Mouse (Mus musculus) embryonic fibroblast, embryonic 13.5 days (primary cell): ENCODE results near the gene Foxk1.

Experiments
- CTCF ChIP-seq: IDR thresholded peaks from 2 replicates; pipeline ENCODE4 v1.5.1; 2011; ENCODE audit warnings: mild to moderate bottlenecking, control low read depth, low read length, moderate library complexity, borderline replicate concordance; ENCODE audit not compliant: insufficient read depth
- POLR2A ChIP-seq: IDR thresholded peaks from 2 replicates; pipeline ENCODE4 v1.6.1; 2011; ENCODE audit warnings: low read depth, mild to moderate bottlenecking, control low read depth, low read length, moderate library complexity

DNA sequence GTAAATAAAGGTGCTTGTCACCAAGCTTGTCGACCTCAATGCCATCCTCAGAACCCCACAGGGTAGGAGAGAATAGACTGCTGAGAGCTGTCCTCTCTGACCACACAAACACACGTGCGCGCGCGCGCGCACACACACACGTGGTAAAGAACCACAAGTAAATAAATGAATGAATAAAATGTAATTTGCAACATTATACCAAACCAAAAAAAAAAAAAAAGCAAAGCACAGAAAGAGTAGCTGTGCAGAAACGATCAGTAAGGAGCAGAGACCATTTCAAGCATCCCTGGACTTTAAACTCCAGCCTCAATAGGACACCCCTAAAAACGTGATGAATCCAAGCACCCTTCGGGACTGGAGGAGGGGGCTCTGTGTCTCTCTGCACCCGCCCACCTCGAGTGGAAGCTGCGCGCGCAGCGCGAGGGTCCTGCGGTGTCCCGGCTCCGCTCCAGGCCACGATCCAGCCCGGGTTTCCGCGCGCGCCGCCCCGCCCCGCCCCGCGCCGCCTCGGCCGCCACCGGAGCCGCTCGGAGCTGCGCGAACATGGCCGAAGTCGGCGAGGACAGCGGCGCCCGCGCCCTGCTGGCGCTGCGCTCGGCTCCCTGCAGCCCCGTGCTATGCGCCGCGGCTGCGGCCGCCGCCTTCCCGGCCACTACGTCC lies at the start of gene Foxk1:
- TF ChIP-seq POLR2A (peak; percentile 60), CTCF (no peak)
